Mouse (Mus musculus) intestine, embryonic 14.5 days (tissue): ENCODE measurements around the gene Selenoo. TPM values are rescaled to one million over a fixed set of nuclear protein-coding genes. Genes with fewer than 3 reads are reported as not detected.
A peak's percentile ranks its signal among the peaks of the same experiment; 100 is the strongest.

Experiments
- ATAC-seq: fragments of 200-750 bp; cut with Nextera tagmentation; replicated peaks from 2 replicates; pipeline ENCODE4 v1.8.0; 2017; ENCODE audit warnings: low read depth, moderate number of reproducible peaks, moderate TSS enrichment, moderate library complexity; ENCODE audit not compliant: low FRiP score, low TSS enrichment
- DNase-seq: peaks from one replicate; pipeline ENCODE4 v3.0.0-alpha.2; 2018; ENCODE audit warnings: low spot score
- H3K27ac ChIP-seq: fragments of 300-500 bp; sonication (generic); 2 replicates; pipeline ENCODE4 v1.5.1; 2014; ENCODE audit warnings: low read depth, mild to moderate bottlenecking, control low read depth
- H3K27me3 ChIP-seq: fragments of 300-500 bp; sonication (generic); replicated peaks from 2 replicates; pipeline ENCODE4 v1.6.1; 2014; ENCODE audit warnings: low read length, control low read depth; ENCODE audit not compliant: control insufficient read depth, insufficient read depth
- H3K36me3 ChIP-seq: fragments of 300-500 bp; sonication (generic); 2 replicates; pipeline ENCODE4 v1.6.1; 2014; ENCODE audit warnings: low read length, control low read depth; ENCODE audit not compliant: control insufficient read depth, insufficient read depth
- H3K4me1 ChIP-seq: fragments of 300-500 bp; sonication (generic); replicated peaks from 2 replicates; pipeline ENCODE4 v1.6.1; 2014; ENCODE audit warnings: low read length, control low read depth, mixed read lengths; ENCODE audit not compliant: control insufficient read depth, insufficient read depth
- H3K4me2 ChIP-seq: fragments of 300-500 bp; sonication (generic); 2 replicates; pipeline ENCODE4 v1.6.1; 2014; ENCODE audit warnings: low read length
- H3K4me3 ChIP-seq: fragments of 300-500 bp; sonication (generic); 2 replicates; pipeline ENCODE4 v1.5.1; 2014; ENCODE audit warnings: low read depth, low read length, control low read depth, mixed read lengths
- H3K9ac ChIP-seq: fragments of 300-500 bp; sonication (generic); 2 replicates; pipeline ENCODE4 v1.6.1; 2014; ENCODE audit warnings: mild to moderate bottlenecking, low read length
- H3K9me3 ChIP-seq: fragments of 300-500 bp; sonication (generic); 2 replicates; pipeline ENCODE4 v1.6.1; 2016; ENCODE audit warnings: low read length, control low read depth; ENCODE audit not compliant: control insufficient read depth
- WGBS: fragments of 180-500 bp; shearing (Covaris S2); extraction: QIAGEN DNeasy Blood & Tissue Kit; methylation state at CpG from one replicate; pipeline ENCODE4 v1.1.7; 2014; 5-methylcytosine and 5-hydroxymethylcytosine counted together
- polyA plus RNA-seq: library from polyadenylated mRNA; unstranded; fragments of >200 nt; fragmentation: Nextera tagmentation; extraction: Ambion mirVana; gene quantifications from 2 replicates; pipeline ENCODE4 v1.2.1, GENCODE M21; 2014

Selenoo gene
- polyA plus RNA-seq, 1 experiment from 2014 or later: 19.4 TPM

DNA sequence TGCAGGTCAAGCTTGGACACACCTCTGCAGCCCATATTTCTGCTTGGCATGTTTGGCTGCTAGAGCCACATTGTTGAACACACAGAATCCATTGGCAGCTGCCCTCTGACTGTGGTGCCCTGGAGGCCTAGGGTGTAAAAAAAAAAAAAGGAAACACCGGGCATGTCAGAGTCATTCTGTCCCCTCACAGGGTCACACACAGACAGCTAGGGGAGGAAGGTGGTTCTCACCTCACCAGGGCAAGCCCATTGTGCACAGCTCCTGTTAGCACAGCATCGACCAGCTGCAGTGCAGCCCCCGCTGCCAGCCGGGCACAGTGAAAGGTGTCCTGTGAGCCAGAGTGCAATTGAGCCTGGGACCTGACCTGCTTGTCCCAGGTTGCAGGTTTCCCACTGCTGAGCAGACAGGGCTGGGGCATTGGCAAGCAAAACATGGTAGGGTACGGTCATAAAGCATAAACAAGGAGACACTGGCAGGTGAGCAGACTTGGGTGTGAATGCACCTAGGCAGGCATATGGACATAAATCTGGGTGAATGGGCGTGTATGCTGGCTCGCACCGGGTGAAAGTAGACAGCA is 38.6 kb downstream of the Selenoo start:
- peak overlapping the region; percentile 82 for H3K4me2 ChIP-seq
- 0 out of 2 replicates have a peak overlapping the region, but pooled peaks have one; percentile 71 for H3K4me3 ChIP-seq
- WGBS: 83% methylated on average over 8 of the region's 8 CpGs
- H3K27me3 ChIP-seq: no peaks in the 10 kb centered on the region
- ATAC-seq (no peak), DNase-seq (no peak)
- H3K9ac ChIP-seq: no peak overlapping the region
- peaks cover 16% of the 10 kb centered on the region for H3K4me1 ChIP-seq
- H3K27ac ChIP-seq: no peak overlapping the region
- 0 out of 2 replicates have a peak, but pooled peaks cover 11% of the 10 kb centered on the region for H3K36me3 ChIP-seq
- H3K9me3 ChIP-seq: no peaks in the 10 kb centered on the region

GRCm38 (mm10) chr15:89128382-89129350 is 39.8 kb downstream of the Selenoo start, which contains the start of gene Hdac10:
Gene Hdac10 (minus strand): TSS chr15:89128700.
- Histone ChIP-seq H3K36me3 (0 out of 2 replicates have a peak, but pooled peaks cover 11% of the 10 kb centered on the region), H3K4me3 (peak within 1 kb of the TSS; percentile 71), H3K27ac (peak within 1 kb of the TSS; percentile 47; the same call in 1 of the 2 replicates), H3K9ac (peak within 1 kb of the TSS; percentile 57), H3K9me3 (no peaks in the 10 kb centered on the region), H3K4me1 (peaks cover 12% of the 10 kb centered on the region), H3K4me2 (peak within 1 kb of the TSS; percentile 82), H3K27me3 (no peaks in the 10 kb centered on the region)
- WGBS: 2% methylated on average over 36 of the region's 36 CpGs
- peak; percentile 95 for DNase-seq
- peak; percentile 87 for ATAC-seq

DNA sequence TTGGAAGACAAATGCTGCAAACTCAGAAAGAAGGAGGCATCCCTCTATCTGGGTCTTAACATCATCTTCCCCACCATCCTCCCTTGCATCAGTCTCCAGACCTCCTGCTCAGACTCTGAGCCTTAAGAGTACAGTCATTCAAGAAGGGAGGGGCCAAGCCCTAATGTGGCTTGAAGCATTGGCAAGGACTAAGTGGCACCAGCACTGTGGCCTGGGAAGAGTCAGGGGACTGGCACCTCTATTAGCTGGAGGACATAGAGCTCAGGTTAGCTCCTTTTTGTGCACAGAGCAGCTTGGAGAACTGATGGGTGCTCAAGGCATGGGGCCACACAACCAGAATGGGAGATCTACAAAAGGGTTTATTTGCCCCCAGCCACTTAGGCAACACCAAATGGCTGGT is 41.4 kb downstream of the Selenoo start:
- H3K9me3 ChIP-seq: no peaks in the 10 kb centered on the region
- no peak overlapping the region for H3K9ac ChIP-seq
- no peak overlapping the region for H3K27ac ChIP-seq
- DNase-seq (no peak), ATAC-seq (no peak)
- H3K4me3 ChIP-seq: no peak overlapping the region
- H3K4me2 ChIP-seq: no peak overlapping the region
- H3K27me3 ChIP-seq: no peaks in the 10 kb centered on the region
- peaks cover 8% of the 10 kb centered on the region for H3K4me1 ChIP-seq
- H3K36me3 ChIP-seq: 0 out of 2 replicates have a peak, but pooled peaks cover 7% of the 10 kb centered on the region

GRCm38 (mm10) chr15:89131316-89131715 is 42.4 kb downstream of the Selenoo start:
- DNase-seq (no peak), ATAC-seq (no peak)
- no peaks in the 10 kb centered on the region for H3K27me3 ChIP-seq
- H3K36me3 ChIP-seq: no peaks in the 10 kb centered on the region
- H3K4me3 ChIP-seq: no peak overlapping the region
- WGBS: 93% methylated on average over 3 of the region's 3 CpGs
- H3K4me2 ChIP-seq: no peak overlapping the region
- no peak overlapping the region for H3K27ac ChIP-seq
- H3K4me1 ChIP-seq: peaks cover 8% of the 10 kb centered on the region
- no peak overlapping the region for H3K9ac ChIP-seq
- no peaks in the 10 kb centered on the region for H3K9me3 ChIP-seq

DNA sequence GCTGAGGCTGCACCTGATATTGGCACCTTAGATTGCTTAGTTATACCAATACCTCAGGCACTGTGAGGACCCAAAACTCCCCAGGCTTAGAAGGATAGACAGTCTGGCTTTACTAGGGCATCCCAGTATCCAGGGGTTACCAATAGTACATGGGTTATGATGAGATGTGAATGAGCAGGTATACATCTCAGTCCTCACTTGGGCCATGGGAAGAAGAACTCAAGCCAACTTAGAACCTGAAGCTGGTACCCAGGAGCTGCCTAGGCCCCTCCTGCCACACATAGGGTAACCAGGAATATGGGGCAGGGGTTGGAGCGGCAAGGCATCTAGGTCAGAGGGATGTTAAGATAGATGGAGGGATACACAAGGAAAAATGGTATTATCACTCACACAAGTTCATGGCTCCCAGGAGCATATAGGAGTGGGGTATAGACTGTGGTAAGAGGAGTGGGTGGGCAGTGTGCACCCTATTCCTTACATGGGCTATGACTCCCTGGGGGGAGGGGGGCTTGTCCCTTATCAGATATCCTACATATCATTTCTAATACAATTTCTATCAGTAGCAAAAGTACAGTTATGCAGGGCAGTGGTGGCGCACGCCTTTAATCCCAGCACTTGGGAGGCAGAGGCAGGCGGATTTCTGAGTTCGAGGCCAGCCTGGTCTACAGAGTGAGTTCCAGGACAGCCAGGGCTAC is 47.7 kb downstream of the Selenoo start:
- no peak for ATAC-seq
- peaks cover 15% of the 10 kb centered on the region for H3K4me1 ChIP-seq
- 90% methylated on average over 4 of the region's 5 CpGs for WGBS
- no peaks in the 10 kb centered on the region for H3K9me3 ChIP-seq
- no peak for DNase-seq
- H3K4me3 ChIP-seq: no peak overlapping the region
- H3K9ac ChIP-seq: no peak overlapping the region
- H3K36me3 ChIP-seq: no peaks in the 10 kb centered on the region
- no peak overlapping the region for H3K4me2 ChIP-seq
- peaks cover 33% of the 10 kb centered on the region for H3K27me3 ChIP-seq
- no peak overlapping the region for H3K27ac ChIP-seq

- no peaks in the 10 kb centered on the region for H3K36me3 ChIP-seq
- 70% methylated on average over 11 of the region's 11 CpGs for WGBS
- no peaks in the 10 kb centered on the region for H3K9me3 ChIP-seq
- no peak overlapping the region for H3K27ac ChIP-seq
- no peak overlapping the region for H3K4me2 ChIP-seq
- no peak overlapping the region for H3K4me3 ChIP-seq
- ATAC-seq (no peak), DNase-seq (no peak)
- H3K9ac ChIP-seq: no peak overlapping the region
- peaks cover 35% of the 10 kb centered on the region for H3K27me3 ChIP-seq
- peaks cover 15% of the 10 kb centered on the region for H3K4me1 ChIP-seq
Observed at GRCm38 (mm10) chr15:89137378-89138045, 48.6 kb downstream of the Selenoo start.

DNA sequence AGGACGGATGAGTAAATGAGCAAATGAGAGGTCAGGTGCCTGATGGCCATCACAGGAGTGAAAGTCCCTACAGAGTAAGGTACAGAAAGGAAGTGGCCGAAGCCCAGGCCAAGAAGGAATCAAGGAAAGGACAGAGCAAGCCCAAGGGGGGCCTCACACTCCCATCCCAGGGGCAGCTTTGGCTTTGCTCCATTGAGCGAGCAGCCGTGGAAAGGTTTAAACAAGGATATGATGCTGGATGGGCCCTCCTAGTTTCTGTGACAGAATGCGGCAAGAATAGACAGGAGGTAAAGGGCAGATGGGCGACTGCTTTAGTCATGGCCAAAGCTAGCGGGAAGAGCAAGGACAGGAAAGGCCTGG is 49.1 kb downstream of the Selenoo start:
- H3K4me1 ChIP-seq: peaks cover 15% of the 10 kb centered on the region
- no peaks in the 10 kb centered on the region for H3K9me3 ChIP-seq
- peaks cover 40% of the 10 kb centered on the region for H3K27me3 ChIP-seq
- H3K4me3 ChIP-seq: no peak overlapping the region
- WGBS: 86% methylated on average over 7 of the region's 7 CpGs
- no peak overlapping the region for H3K27ac ChIP-seq
- no peak overlapping the region for H3K4me2 ChIP-seq
- H3K9ac ChIP-seq: no peak overlapping the region
- DNase-seq: no peak
- no peak for ATAC-seq
- H3K36me3 ChIP-seq: no peaks in the 10 kb centered on the region

DNA sequence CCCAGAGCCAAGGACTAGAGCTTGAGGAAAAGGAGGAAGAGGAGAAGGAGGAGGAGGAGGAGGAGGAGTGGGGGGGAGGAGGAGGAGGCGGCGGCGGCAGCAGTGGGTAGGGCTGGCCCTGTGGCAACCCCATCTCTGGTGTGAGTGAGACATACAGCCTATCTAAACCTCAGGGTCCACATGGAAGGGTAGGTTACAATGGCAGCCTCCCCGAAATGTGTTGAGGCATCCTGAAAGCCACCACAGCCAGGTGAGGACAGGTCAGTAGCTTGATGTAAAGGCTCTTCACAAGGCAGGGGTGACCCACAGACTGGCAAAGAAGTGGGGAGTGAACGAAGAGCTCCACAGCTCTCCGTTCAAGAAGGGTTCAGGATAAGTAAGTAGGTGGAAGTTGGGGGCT is 49.6 kb downstream of the Selenoo start:
- ATAC-seq (no peak), DNase-seq (no peak)
- no peak overlapping the region for H3K27ac ChIP-seq
- no peak overlapping the region for H3K9ac ChIP-seq
- peaks cover 15% of the 10 kb centered on the region for H3K4me1 ChIP-seq
- no peak overlapping the region for H3K4me2 ChIP-seq
- H3K4me3 ChIP-seq: no peak overlapping the region
- peaks cover 45% of the 10 kb centered on the region for H3K27me3 ChIP-seq
- 88% methylated on average over 6 of the region's 6 CpGs for WGBS
- no peaks in the 10 kb centered on the region for H3K36me3 ChIP-seq
- H3K9me3 ChIP-seq: no peaks in the 10 kb centered on the region
